Mouse (Mus musculus) gastrocnemius, adult 8-10 months (tissue): ENCODE measurements around the gene Pdcd11. TPM values are rescaled to one million over a fixed set of nuclear protein-coding genes. Genes with fewer than 3 reads are reported as not detected.

Experiments used
- DNase-seq, 2 experiments: peaks; one replicate each; pipeline ENCODE4 v3.0.0; 2022; ENCODE audit warnings: low spot score in 2 of 2
- total RNA-seq, 4 experiments: library from RNA; stranded (reverse); gene quantifications; 2 replicates each; pipeline ENCODE4 v1.2.4; 2022

Gene Pdcd11
- total RNA-seq, 4 experiments from 2014 or later = 7.6 to 8.7 (median 8.5) TPM

DNA sequence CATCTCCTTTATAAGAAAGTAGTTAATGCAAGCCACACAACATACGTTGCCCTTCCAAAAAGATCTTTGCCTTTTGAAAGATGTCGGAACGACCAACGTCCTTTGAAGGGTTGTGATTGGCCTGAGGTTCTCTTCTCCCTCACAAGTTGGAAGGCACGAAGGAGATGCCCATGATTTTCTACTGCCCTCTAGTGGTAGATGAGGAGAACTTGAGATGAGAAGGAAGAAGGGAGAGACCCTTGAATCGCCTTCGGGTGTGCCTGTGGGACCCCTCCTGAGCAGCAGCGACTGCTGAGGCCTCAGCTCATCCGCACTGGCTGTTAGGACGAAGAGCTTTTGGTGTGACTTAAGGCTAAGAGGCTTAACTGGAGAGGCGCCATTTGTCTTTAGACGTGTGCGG lies 77.7 kb downstream of the Pdcd11 start:
- no peak for DNase-seq

DNA sequence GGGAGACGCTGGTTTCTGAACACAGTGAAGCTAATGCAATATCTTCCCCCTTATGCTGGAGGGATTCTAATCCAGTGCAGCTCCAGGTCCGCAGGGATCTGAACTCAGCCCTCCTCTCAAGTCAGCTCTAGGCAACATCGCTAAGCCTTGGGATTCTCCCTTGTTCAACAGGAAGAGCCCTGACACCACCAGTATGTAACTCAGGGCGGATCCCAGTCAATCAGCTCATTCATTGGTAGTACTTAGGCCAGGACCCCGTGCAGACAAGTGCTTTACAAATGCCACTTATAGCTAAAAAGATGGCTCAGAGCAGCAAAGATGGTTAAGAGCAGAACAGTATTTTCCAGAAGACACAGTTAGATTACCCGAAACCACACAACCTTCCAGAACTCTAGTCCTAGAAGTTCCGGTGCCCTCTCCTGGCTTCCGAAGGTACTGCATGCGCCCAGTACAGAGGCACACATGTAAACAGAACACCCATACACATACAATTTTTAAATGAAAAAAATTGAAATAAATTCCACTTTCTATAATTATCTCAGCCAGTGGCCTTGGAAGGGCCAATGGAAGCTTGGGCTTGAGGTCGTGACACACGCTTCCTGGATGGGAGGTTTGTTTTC lies 78.3 kb downstream of the Pdcd11 start:
- DNase-seq = peak; percentile 73 to 75

DNA sequence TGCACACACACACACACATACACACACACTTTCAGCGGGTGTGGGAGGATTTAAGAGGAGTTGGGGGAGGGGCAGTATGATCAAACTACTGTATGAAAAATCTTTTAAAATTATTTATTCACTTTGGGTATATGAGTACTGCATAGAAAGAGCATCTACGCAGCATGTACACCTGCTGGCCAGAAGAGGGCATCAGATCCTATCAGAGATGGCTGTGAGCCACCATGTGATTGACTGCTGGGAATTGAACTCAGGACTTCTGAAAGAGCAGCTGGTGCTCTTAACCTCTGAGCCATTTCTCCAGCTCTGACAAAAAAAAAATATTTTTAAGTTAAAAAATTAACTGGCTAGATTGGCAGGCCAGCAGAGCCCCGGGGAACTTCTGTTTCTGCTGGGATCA lies 83.9 kb downstream of the Pdcd11 start:
- no peak for DNase-seq

DNA sequence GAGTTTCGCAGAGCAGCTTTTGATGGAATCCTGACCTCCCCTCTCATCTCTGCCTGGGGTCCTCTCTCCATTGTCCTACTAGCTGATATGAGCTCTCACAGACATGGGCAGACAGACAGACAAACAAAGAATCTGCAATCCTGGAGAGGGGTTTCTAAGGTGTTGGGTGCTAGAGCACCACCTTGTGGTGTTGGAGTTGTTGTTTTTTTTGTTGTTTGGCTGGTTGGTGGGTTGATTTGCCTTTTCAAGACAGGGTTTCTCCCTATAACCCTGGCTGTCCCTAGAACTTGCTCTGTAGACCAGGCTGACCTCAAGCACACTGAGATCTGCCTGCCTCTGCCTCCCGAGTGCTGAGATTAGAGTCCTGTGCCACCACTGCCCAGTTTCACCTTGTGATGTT lies 84.9 kb downstream of the Pdcd11 start:
- no peak for DNase-seq

DNA sequence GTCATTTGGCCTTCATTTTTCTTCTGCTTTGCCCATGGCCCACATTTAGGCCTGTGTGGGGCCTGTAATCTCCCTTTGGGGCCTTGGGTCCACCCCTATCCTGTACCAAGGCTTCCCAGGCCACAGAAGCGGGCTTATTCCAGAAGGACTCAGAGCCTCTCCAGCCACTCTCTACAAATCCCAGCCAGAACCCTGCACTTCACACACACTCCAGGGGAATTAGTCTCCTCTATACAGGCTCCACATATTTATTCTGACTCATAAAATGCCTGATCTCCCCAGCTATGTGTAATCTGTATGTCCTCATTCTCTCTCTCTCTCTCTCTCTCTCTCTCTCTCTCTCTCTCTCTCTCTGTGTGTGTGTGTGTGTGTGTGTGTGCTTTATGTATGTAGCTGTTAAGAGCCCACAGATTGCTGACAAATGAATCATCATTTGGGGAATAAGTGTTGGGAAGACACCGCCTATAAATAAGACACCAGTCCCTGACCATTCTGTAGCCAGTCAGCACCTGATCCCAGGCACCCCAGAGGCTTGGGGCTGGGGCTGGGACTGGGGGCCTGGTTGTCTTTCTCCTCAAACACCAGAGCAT lies 86.4 kb downstream of the Pdcd11 start:
- no peak for DNase-seq

DNA sequence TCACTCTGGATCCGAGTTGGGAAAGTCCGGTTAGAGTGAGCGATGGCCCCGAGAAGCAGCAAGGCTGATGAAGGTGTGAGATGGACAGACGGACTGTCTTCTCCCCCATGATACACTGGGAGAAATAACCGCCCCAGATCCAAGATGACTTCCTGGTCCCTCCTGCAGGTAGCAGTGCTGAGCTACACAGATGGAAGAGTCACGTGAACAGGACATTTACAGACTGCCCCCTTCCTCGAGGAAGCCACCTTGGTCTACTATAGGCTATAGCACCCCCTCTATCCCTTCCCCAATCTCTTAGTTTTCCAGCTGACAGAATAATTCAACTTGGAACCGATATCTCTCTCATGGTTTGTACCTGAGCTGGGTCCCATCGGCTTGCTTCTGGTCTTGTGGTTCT lies 87.4 kb downstream of the Pdcd11 start:
- DNase-seq = peak in 1 of 2 experiments; percentile 13

DNA sequence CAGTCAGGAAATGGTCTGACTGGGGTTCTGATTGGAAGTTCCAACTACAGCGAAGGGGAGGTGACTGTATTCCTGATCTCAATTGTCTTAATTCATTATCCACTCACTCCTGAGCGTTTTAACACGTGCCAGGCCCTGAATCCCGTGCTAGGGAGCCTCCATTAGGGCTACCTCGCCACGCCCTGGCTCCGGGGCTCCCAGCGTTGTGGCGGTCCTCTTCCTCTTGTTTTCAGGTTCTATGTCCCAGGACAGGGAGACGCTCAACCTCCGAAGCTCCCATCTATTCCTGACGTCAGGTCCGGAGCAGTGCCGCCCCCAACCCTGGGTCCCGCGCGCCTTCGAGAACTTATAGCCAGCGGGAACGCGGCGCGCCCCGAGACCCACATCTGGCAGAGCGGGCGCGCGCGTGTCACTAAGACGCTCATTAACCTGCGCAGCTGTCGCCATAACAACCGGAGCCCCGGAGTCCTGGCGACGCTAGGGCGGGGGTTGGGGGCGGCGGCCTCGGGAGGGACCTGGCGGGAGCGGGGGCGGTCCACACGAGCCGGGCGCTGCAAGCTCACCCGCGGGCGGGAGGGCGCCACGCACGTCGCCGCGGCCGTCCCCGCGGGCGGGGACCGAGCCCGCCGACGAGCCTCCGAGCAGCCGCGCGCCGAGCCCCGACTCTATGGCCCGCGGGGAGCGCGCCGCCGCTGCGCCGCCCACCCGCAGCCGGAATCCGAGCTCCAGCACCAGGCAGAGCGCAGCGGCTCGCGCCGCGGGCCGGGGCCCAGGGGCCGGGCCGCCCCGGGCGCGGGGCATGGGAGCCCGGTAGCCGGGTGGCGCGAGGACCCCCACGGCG lies 88.1 kb downstream of the Pdcd11 start, which contains the start of gene Neurl1a:
TSS of gene Neurl1a (plus strand) at position 390 of the 841 bp plus-strand sequence.
- DNase-seq = peak in 1 of 2 experiments; percentile 13

DNA sequence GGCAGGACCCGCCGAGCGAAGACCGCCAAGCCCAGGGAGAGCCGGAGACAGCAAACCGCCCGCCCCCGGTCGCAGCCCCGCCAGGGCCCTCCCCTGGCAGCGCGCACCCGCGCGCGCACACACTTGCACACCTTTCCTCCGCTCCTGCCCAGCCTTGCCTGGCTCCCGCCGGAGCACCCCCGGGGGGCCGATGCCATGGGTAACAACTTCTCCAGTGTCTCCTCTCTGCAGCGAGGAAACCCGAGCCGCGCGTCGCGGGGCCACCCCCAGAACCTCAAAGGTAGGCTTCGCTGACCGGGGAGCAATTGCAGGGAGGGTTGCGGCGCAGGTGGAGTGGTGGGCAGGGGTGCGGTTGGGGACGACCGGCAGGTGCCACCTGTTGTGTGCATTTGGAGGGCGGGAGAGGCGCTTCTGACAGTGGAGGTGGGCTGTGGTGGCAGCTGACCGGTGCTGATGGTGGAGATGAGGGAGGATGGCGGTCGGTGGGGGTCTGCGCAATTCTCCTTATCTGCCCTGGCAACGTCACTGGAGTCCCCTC lies 88.8 kb downstream of the Pdcd11 start:
- peak in 1 of 2 experiments; percentile 9 for DNase-seq

DNA sequence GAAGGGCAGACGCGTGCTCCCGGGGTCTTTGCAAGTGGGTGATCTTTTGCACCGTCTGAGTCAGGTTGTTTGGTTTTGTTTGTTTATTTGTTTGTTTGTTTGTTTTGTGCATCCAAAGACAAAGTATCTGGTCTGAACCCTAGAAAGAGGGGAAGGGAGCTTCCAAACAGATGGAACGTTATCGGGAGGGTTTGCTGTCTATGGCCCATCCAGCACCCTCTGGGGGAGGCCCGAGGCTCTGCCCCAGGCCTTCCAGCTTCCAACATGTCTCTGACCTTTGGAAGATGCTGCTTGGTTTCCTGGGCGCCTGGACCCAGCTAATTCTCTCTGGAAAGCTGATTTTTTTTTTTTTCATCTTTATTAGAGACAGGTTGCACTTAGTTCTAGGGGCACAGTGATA lies 89.4 kb downstream of the Pdcd11 start:
- DNase-seq = no peak

Other genes with a start within 250 kb of the Pdcd11 start
- not detected for gene Ina, start 76.1 kb upstream of the Pdcd11 start, total RNA-seq
- 10 to 100 TPM in 1 of 4 experiments, 1 to 10 TPM in 3; 5.8 to 10.2 (median 8.1) TPM for gene Nt5c2, start 75.6 kb upstream of the Pdcd11 start, total RNA-seq
- gene Pcgf6, start 39.9 kb upstream of the Pdcd11 start, total RNA-seq = 1 to 10 TPM; 3.6 to 6.3 (median 5.0) TPM
- 1 to 10 TPM; 1.6 to 2.5 (median 2.3) TPM for gene Taf5, start 23.0 kb upstream of the Pdcd11 start, total RNA-seq
- 1,000 to 10,000 TPM; 1,130 to 1,241 (median 1,184) TPM for gene Usmg5, start 121 bp upstream of the Pdcd11 start, total RNA-seq
- gene Calhm2, start 47.5 kb downstream of the Pdcd11 start, total RNA-seq = 1 to 10 TPM in 3 of 4 experiments, under 1 TPM in 1; 0.70 to 1.3 (median 1.1) TPM
- gene Calhm1, start 53.5 kb downstream of the Pdcd11 start, total RNA-seq = not detected
- not detected for gene Calhm3, start 67.0 kb downstream of the Pdcd11 start, total RNA-seq
- gene Neurl1a, start 88.1 kb downstream of the Pdcd11 start, total RNA-seq = 100 to 1,000 TPM; 127 to 155 (median 146) TPM